Mouse (Mus musculus) olfactory bulb, adult 2 months (tissue): ENCODE measurements around the gene Pex6. TPM values are rescaled to one million over a fixed set of nuclear protein-coding genes. Genes with fewer than 3 reads are reported as not detected.

Experiments
- H3K27ac ChIP-seq: fragments of 200-500 bp; 2 replicates; pipeline ENCODE4 v1.5.1; 2012; ENCODE audit warnings: low read depth, low read length; ENCODE audit not compliant: insufficient read depth
- H3K4me1 ChIP-seq: fragments of 200-500 bp; 2 replicates; pipeline ENCODE4 v1.6.1; 2012; ENCODE audit warnings: low read length; ENCODE audit not compliant: control insufficient read depth, insufficient read depth
- H3K4me3 ChIP-seq: fragments of 200-500 bp; 2 replicates; pipeline ENCODE4 v1.5.1; 2012; ENCODE audit warnings: mild to moderate bottlenecking, low read depth, low read length, moderate library complexity; ENCODE audit not compliant: insufficient read depth
- CTCF ChIP-seq: fragments of 200-500 bp; IDR thresholded peaks from 2 replicates; pipeline ENCODE4 v1.5.1; 2012; ENCODE audit warnings: low read depth, mild to moderate bottlenecking, low read length, moderate library complexity; ENCODE audit not compliant: insufficient read depth
- POLR2A ChIP-seq: fragments of 200-500 bp; IDR thresholded peaks from 2 replicates; pipeline ENCODE4 v1.6.1; 2012; ENCODE audit warnings: mild to moderate bottlenecking, low read depth, low read length, moderate library complexity; ENCODE audit not compliant: insufficient read depth
- WGBS: fragments of 180-500 bp; shearing (Covaris S2); methylation state at CpG from one replicate; pipeline ENCODE4 v1.1.7; 2018; 5-methylcytosine and 5-hydroxymethylcytosine counted together
- polyA plus RNA-seq: library from polyadenylated mRNA; stranded (reverse); fragments of >200 nt; gene quantifications from 2 replicates; pipeline ENCODE4 v1.2.4, GENCODE M21; 2012; ENCODE audit warnings: low replicate concordance; ENCODE audit not compliant: missing spikeins, insufficient read depth, insufficient read length

The Pex6 gene
- polyA plus RNA-seq, 1 experiment, result not detected

GRCm38 (mm10) chr17:46694517-46695063 lies 16.7 kb upstream of the Pex6 start:
- Histone ChIP-seq H3K27ac (no peak overlapping the region), H3K4me3 (no peak overlapping the region), H3K4me1 (no peaks in the 10 kb centered on the region)
- 83% methylated on average over 1 of the region's 1 CpGs for WGBS
- TF ChIP-seq POLR2A, result no peak

- Histone ChIP-seq H3K27ac (no peak overlapping the region), H3K4me3 (no peak overlapping the region), H3K4me1 (peaks cover 27% of the 10 kb centered on the region)
- TF ChIP-seq POLR2A (no peak), CTCF (no peak)
- WGBS, result 85% methylated on average over 6 of the region's 6 CpGs
These were observed 12.7 kb upstream of the Pex6 start for GRCm38 (mm10) chr17:46698515-46698914.

DNA sequence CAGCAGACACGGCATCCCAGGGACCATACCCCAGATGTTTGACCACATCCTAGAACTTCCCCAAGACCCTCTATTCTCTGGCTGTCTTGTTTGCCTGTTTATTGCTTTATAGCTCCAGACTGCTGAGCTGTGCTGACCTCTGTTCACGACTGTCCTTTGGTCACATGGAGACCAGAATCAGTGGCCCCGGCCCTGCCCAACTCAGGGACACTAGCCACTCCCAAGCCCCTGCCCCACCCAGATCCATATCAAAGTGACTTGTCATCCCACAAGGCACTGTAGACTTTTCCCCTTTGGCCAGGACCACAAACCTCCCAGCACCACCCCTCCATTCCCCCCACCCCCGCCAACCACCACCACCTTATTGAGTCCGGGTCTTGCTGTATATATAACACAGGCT lies 12.0 kb upstream of the Pex6 start:
- Histone ChIP-seq H3K4me1 (peaks cover 31% of the 10 kb centered on the region), H3K4me3 (no peak overlapping the region), H3K27ac (no peak overlapping the region)
- TF ChIP-seq POLR2A, result no peak
- no peak for TF ChIP-seq CTCF
- WGBS, result 82% methylated on average over 5 of the region's 5 CpGs

- TF ChIP-seq POLR2A (no peak), CTCF (no peak)
- WGBS, result 82% methylated on average over 3 of the region's 3 CpGs
- peaks cover 31% of the 10 kb centered on the region for H3K4me1 ChIP-seq
These were observed 11.4 kb upstream of the Pex6 start for GRCm38 (mm10) chr17:46699912-46700311.

GRCm38 (mm10) chr17:46701489-46701888 lies 9.8 kb upstream of the Pex6 start:
- peak overlapping the region; percentile 44 for H3K4me3 ChIP-seq
- H3K4me1 ChIP-seq, result peaks cover 31% of the 10 kb centered on the region
- TF ChIP-seq POLR2A, result no peak
- no peak for TF ChIP-seq CTCF
- 0 out of 2 replicates have a peak overlapping the region, but pooled peaks have one; percentile 39 for H3K27ac ChIP-seq
- WGBS, result 16% methylated on average over 12 of the region's 12 CpGs

More at GRCm38 (mm10) chr17:46699912-46700311, 11.4 kb upstream of the Pex6 start:
- no peak overlapping the region for H3K27ac ChIP-seq
- H3K4me3 ChIP-seq, result no peak overlapping the region

GRCm38 (mm10) chr17:46702100-46702499 lies 9.2 kb upstream of the Pex6 start:
- Histone ChIP-seq H3K4me3 (peak overlapping the region; percentile 44), H3K4me1 (peaks cover 31% of the 10 kb centered on the region), H3K27ac (no peak overlapping the region)
- no peak for TF ChIP-seq POLR2A
- no peak for TF ChIP-seq CTCF
- 54% methylated on average over 12 of the region's 12 CpGs for WGBS

DNA sequence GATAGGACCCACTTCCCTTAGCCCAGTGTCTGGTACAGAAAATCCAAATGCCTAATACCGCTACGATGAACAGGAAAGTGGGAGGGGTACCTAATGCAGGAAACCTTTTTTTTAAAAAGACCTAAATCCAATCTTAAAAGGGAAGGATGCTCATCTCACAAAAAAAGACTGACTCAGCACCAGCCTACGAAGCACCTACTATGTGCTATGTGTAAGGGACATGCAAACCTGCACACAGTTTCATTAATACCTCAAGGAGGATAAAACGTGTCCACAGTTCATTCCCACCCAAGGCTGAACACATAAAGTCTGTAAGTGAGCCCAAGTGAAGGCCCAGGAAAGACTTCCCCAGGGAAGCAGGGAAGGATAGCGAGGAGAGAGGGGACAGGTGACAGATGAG lies 8.8 kb upstream of the Pex6 start:
- Histone ChIP-seq H3K4me3 (no peak overlapping the region; the same call in 1 of the 2 replicates), H3K27ac (no peak overlapping the region)
- TF ChIP-seq POLR2A (no peak), CTCF (no peak)

GRCm38 (mm10) chr17:46703971-46704886 lies 7.0 kb upstream of the Pex6 start:
- Histone ChIP-seq H3K27ac (peak overlapping the region; percentile 59), H3K4me3 (peak overlapping the region; percentile 93), H3K4me1 (peaks cover 31% of the 10 kb centered on the region)
- 3% methylated on average over 41 of the region's 41 CpGs for WGBS
- TF ChIP-seq POLR2A (no peak), CTCF (no peak)

More for the DNA sequence above, 8.8 kb upstream of the Pex6 start:
- WGBS, result 60% methylated on average over 5 of the region's 5 CpGs
- H3K4me1 ChIP-seq, result peaks cover 31% of the 10 kb centered on the region
